Mouse (Mus musculus) heart, postnatal 25 days (tissue): ENCODE results near the gene Krt34. TPM values are rescaled to one million over a fixed set of nuclear protein-coding genes. Genes with fewer than 3 reads are reported as not detected.

Experiments
- DNase-seq: peaks from one replicate; pipeline ENCODE4 v3.0.0; 2022; ENCODE audit warnings: low spot score
- intact Hi-C: fragments of 180-260 bp; cut with DNase I; formaldehyde crosslinking; loops from one replicate; pipeline ENCODE4 v1.15.1; 2025
- total RNA-seq, 2 experiments: library from RNA; stranded (reverse); gene quantifications; 2 replicates each; pipeline ENCODE4 v1.2.3; 2021

Gene Krt34
- not detected for total RNA-seq

- intact Hi-C loops, result no loop called here
Observed at GRCm38 (mm10) chr11:100041454-100041853, at the start of gene Krt34. TSS of gene Krt34 (minus strand) at chr11:100041554.

GRCm38 (mm10) chr11:100088378-100089025 lies 47.1 kb upstream of the Krt34 start:
- intact Hi-C loops, result no loop called here
- no peak for DNase-seq

More at GRCm38 (mm10) chr11:100041454-100041853, at the start of gene Krt34:
- DNase-seq, result no peak

GRCm38 (mm10) chr11:100087861-100088260 lies 46.5 kb upstream of the Krt34 start, which contains the start of gene Krt32:
TSS of gene Krt32 (minus strand) at chr11:100088226.
- no peak for DNase-seq
- intact Hi-C loops, result no loop called here

- no peak for DNase-seq
- intact Hi-C loops, result no loop called here
Observed at GRCm38 (mm10) chr11:100073873-100074272, 32.5 kb upstream of the Krt34 start.

- DNase-seq, result no peak
- intact Hi-C loops, result no loop called here
Observed at GRCm38 (mm10) chr11:100067293-100068036, 26.1 kb upstream of the Krt34 start.

DNA sequence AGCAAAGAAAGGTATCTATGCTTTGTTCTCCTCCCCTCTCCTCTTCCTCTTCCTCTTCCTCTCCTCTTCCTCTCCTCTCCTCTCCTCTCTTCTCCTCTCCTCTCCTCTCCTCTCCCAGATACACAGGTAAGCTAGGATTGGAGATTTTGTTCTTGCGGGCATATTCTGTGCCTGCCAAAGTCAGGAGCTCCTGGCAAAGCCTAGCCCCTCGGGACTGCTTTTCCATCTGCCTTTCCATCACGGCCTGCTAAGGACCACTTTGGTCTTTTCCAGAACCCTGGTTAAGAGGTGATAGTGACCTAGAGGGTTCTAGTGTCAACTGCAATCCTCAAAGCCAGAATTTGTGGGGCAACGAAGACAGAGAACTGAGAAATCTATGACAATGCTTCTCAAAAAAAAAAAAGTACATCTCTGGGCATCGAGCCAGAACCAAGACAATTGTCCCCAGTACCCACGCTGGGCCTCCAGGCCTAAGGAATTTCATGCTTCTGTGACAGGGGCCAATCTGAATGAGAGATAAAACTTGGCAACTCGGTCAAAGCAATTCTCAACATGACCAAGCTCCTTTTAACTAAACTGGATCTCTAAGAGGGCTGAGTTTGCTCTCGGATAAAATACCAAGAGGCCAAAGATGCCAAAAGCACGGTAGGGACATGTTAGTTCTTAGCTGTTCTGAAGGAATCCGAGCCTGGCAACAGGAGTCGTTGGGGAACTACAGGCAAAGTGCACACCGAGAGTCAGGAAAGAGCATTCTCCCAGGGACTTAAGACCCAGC lies 25.1 kb upstream of the Krt34 start:
- DNase-seq, result no peak
- intact Hi-C loops, result no loop called here

DNA sequence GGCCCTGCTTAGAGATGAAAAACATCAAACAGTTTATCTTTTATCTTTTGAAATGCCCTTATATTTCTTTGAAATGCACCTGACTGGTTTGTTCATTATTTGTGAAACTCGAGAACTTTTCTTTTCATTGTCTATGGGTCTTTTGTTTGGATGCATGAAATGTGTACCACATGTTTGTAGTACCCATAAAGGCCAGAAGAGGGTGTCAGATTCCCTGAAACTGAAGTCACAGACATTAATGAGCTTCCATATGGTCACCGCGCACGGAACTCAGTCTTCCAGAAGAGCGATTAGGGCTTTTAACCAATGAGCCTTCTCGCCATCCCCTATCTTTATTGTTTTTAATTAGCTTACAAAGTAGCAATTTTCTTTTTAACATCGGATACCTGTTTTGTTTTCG lies 17.5 kb upstream of the Krt34 start:
- no peak for DNase-seq
- intact Hi-C loops, result no loop called here

DNA sequence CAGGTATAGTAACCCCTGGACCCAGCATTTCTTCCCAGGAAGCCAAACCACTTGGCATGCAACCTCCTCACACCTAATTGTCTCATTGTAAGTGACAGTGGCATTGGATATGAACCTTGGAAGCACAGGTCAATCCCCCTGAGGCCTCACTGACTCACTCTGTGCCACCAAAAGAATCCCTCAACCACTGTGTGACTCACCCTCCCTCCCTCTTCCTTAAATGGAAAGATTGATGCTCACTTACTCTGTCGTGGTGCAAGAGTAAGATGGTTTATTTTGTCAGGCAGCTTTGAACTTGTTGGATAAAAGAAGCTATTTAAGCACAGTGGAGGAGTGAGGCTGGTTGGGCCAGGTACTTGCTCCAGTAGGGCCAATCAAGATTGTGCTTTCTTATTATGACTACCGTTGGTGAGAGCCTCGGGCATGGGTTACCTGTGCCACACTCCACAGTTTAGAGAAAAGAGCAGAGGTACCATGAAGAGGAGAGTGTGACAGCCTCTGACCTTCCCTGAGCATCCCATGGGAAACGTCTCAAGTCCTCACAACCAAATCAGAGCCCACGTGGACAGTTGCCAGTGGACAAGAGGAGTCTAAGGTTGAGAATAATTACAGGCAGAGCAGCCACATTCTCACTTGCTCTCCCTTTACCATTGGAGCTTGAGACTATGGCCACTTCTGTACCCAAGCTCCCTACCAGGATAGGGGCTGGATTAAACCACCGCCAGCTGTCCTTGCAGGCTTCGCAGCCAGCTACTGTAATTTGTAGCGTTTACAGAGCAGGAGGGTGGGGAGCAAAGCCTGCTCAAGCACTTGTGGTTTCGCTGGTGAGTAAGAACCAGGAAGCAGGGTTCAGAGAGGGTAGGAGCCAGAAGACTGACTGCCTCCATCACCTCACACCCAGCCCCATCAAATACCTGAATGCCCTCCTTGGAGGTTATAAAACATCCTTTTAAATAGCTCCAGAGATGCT lies 14.6 kb upstream of the Krt34 start:
- DNase-seq, result no peak
- intact Hi-C loops, result no loop called here

DNA sequence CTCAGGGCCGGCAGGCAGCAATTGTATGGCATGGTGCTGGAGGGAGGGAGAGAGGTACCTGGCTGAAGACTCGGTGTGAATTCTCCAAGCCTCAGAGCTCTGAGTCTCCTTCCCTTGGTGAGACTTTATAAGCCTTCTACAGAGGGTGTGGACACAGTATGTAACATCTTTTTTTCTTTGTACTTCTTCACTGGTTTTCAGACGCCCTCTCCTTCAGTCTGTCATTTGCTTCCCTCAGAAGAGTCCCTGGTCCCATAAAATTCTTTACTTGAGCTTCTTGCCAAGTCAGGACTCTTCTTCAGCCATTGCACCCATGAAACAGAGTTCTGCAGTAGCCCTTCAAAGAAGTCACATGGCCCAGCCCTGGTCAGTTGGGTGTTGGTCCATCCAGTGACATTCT lies 9.1 kb upstream of the Krt34 start, which contains the start of gene Krt31:
TSS of gene Krt31 (minus strand) at position 101 of the 400 bp plus-strand sequence.
- DNase-seq, result no peak
- intact Hi-C loops, result no loop called here

DNA sequence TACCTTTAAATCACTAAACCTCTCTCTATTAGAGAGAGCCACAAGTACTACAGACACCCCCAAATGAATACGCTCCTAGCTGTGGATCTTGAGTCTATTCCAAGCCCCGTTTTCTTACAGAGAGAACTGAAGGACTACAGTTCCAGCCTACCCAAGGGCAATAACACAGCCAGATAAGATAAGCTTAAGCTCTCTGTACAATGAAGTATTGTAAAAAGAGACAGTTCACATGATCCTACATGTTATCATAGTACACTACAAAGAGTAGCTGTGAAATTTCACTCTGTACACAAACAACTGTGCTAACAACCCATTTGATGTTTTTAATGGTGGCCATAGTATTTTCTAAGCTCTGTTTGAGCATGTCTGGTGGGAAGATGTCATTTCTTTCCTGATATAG lies 5.8 kb upstream of the Krt34 start:
- intact Hi-C loops, result no loop called here

DNA sequence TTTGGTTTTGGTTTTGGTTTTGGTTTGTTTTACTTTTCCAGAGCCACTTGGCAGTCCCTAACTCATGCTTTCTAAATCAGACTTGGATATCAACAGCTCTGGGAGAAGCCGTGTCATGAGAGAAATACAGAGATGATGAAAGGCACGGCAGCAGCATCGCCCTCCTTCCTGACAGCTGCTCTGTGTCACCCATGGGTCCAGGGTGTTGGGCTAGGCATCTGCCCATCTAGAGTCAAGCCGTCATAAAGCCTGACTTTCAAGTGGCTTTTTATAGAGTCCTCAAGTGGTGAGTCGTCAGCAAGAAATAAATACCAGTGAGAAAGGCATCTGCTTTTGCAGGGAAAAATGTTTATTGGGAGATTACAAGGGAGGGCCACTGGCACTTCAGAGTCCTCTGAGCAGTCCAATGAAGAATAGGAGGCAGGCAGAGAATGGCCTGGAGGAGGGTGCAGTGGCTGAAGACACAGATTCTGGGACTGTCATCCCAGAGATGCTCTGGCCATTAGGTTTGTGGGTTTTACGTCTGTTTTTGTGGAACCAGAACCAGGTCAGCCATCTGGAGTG lies 5.0 kb upstream of the Krt34 start:
- no peak for DNase-seq
- intact Hi-C loops, result no loop called here

More for the DNA sequence above, 5.8 kb upstream of the Krt34 start:
- no peak for DNase-seq

- no peak for DNase-seq
- intact Hi-C loops, result no loop called here
Observed at GRCm38 (mm10) chr11:100029768-100030167, 11.6 kb downstream of the Krt34 start, which contains the start of gene Krt33b. TSS of gene Krt33b (minus strand) at chr11:100029868.

- intact Hi-C loops, result no loop called here
- no peak for DNase-seq
Observed at GRCm38 (mm10) chr11:100021438-100021837, 19.9 kb downstream of the Krt34 start.

GRCm38 (mm10) chr11:100019466-100019865 lies 21.9 kb downstream of the Krt34 start:
- no peak for DNase-seq
- intact Hi-C loops, result no loop called here

DNA sequence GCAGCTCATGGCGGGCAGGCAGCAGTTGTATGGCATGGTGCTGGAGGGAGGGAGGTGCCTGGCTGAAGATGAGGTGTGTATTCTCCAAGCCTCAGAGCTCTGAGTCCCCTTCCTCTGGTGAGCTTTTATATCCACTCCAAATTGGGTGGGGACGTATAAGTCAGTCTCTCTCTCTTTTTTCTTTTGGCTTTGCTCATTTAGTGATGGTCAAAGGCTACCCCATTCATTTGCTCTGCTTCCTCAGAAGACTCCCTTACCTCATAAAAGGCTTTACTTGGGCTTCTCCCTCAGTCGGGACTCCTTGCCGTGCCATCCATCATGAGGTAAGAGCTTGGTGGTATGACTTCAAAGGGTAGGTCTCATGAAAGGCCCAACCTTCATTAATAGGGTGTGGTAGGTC lies 25.2 kb downstream of the Krt34 start, which contains the start of gene Krt33a:
TSS of gene Krt33a (minus strand) at position 101 of the 400 bp plus-strand sequence.
- no peak for DNase-seq
- intact Hi-C loops, result no loop called here

GRCm38 (mm10) chr11:100013691-100014171 lies 27.6 kb downstream of the Krt34 start:
- intact Hi-C loops, result no loop called here
- no peak for DNase-seq

DNA sequence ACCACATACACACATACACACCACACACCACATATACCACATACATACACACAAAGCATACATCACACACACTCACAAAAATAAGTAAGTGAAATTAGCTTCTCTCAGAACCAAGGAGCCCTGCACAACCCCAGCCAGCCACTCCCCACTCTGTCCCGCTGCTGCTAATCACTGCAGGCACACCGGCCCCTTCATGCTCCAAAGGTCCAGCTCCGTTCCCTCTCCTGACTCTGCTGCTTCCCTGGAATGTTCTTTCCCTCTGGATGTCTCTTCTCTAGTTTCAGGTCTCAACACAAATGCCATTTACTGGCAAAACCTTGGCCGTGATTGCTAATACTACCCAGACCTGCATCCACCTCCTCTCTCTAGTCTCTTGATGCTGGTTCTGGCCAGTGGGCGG lies 30.7 kb downstream of the Krt34 start:
- intact Hi-C loops, result no loop called here
- DNase-seq, result no peak

GRCm38 (mm10) chr11:100008336-100008735 lies 33.0 kb downstream of the Krt34 start:
- intact Hi-C loops, result no loop called here
- no peak for DNase-seq

- intact Hi-C loops, result no loop called here
- DNase-seq, result no peak
Observed at GRCm38 (mm10) chr11:100006624-100007023, 34.7 kb downstream of the Krt34 start.
